Mouse (Mus musculus) inflammation-experienced regulatory T-cells (primary cell): ENCODE results near the gene Klhl3. TPM values are rescaled to one million over a fixed set of nuclear protein-coding genes. Genes with fewer than 3 reads are reported as not detected.

Experiments used
- polyA plus RNA-seq, 2 experiments: library from polyadenylated mRNA; unstranded; fragments of 100-300 nt; shearing (Covaris generic); gene quantifications; one replicate each; pipeline ENCODE4 v1.2.1; 2017

The Klhl3 gene
- 1 to 10 TPM; 2.4 to 2.6 TPM for polyA plus RNA-seq

GRCm38 (mm10) chr13:58113061-58113900 is at the start of gene Klhl3:
Gene Klhl3 (minus strand): TSS chr13:58113592.

GRCm38 (mm10) chr13:58157447-58158098 is 44.2 kb upstream of the Klhl3 start, which contains the start of gene Idnk:
Gene Idnk (plus strand): TSS chr13:58157649.

DNA sequence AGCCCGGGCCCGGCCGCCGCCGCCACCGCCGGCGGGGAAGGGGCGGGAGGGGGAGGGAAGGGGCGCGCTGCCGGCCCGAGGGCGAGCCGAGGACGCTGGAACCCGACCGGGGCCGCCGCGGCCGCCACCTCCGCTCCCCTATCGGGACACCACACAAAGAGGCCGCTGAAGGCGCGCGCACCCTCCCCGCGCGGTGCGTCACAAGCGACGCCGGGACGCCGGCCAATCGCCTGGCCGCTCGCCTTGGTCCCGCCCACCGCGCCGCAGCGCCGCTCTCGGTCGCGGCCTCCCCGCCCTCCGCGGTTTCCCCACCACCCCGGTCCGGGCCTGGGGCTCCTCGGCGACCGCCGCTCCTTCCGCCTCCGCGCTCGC is 15.0 kb upstream of the Klhl3 start, which contains the start of gene Hnrnpa0:
TSS of gene Hnrnpa0 (minus strand) at position 161 of the 372 bp plus-strand sequence.

Other genes starting within 250 kb of the Klhl3 start
- gene Spock1, start 205.3 kb downstream of the Klhl3 start, polyA plus RNA-seq, result under 1 TPM in 1 of 2 experiments, not detected in 1; 0.05 TPM
- gene Hnrnpa0, start 15.0 kb upstream of the Klhl3 start, polyA plus RNA-seq, result 10 to 100 TPM; 90.1 to 90.8 TPM
- 100 to 1,000 TPM; 173 to 186 TPM for gene Idnk, start 44.1 kb upstream of the Klhl3 start, polyA plus RNA-seq
- 100 to 1,000 TPM; 129 to 147 TPM for gene Ubqln1, start 102.1 kb upstream of the Klhl3 start, polyA plus RNA-seq
- 1 to 10 TPM in 1 of 2 experiments, under 1 TPM in 1; 0.75 to 2.9 TPM for gene Gkap1, start 162.1 kb upstream of the Klhl3 start, polyA plus RNA-seq
- gene Kif27, start 245.5 kb upstream of the Klhl3 start, polyA plus RNA-seq, result under 1 TPM; 0.05 to 0.18 TPM